Mouse (Mus musculus) liver, postnatal 0 days (tissue): ENCODE data around the gene Tia1.

Experiments used
- CTCF ChIP-seq: sonication (generic); IDR thresholded peaks from 2 replicates; pipeline ENCODE4 v1.5.1; 2016; ENCODE audit warnings: antibody characterized with exemption, low read depth
- EP300 ChIP-seq: IDR thresholded peaks from 2 replicates; pipeline ENCODE4 v1.6.1; 2016; ENCODE audit warnings: antibody characterized with exemption, low read depth, mild to moderate bottlenecking

GRCm38 (mm10) chr6:86471760-86472099, 67.7 kb downstream of the Tia1 start:
- TF ChIP-seq CTCF (no peak), EP300 (no peak)
